Mouse (Mus musculus) left cerebral cortex, adult 18-20 months (tissue): ENCODE measurements around the gene A630001G21Rik. TPM values are rescaled to one million over a fixed set of nuclear protein-coding genes. Genes with fewer than 3 reads are reported as not detected.

Experiments
- DNase-seq, 2 experiments: peaks; one replicate each; pipeline ENCODE4 v3.0.0; 2021 to 2022; ENCODE audit warnings: low spot score in 2 of 2, mixed read lengths in 1 of 2
- total RNA-seq, 2 experiments: library from RNA; stranded (reverse); gene quantifications; 2 replicates each; pipeline ENCODE4 v1.2.3; 2021

A630001G21Rik gene
- total RNA-seq, 2 experiments from 2014 or later = 0.19 to 0.63 TPM

DNA sequence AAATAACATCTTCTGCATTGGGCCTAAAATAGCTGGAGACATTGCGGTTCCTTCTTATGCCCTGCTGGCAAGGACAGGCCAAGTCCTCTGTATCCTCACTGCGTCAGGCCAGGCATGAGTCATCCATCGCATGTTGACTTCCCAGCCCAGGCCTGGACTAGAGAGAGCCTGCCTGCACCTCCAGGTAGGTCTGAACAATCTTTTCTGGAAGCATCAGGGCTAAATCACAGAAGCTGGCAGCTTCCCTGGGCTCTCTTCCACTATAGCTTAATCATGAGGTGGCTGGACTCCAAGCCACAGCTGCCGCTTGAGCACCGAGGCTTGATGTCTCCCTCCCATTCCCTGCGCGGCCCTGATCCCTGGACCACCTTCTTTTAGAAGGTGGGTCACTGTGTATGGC is 3.3 kb downstream of the A630001G21Rik start:
- no peak for DNase-seq

DNA sequence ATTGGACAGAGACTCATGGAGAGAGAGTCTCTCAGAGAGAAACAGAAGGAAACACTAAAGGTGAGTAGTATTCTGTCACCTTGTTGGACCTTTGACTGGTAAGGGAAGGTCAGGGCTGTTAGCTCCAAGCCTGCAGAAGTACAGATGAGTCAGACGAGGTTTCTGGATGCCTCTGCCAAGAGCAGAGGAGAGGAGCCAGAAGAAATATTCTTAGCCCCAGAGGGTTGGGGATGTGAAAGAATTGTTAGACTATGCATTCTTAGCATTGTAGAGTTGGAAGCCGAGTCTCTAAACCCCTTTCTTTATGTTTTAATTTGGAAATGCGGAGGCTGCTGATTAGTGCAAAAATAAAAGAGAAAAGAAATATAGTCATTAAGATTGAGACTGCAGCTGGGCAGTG is 6.5 kb downstream of the A630001G21Rik start:
- no peak for DNase-seq

DNA sequence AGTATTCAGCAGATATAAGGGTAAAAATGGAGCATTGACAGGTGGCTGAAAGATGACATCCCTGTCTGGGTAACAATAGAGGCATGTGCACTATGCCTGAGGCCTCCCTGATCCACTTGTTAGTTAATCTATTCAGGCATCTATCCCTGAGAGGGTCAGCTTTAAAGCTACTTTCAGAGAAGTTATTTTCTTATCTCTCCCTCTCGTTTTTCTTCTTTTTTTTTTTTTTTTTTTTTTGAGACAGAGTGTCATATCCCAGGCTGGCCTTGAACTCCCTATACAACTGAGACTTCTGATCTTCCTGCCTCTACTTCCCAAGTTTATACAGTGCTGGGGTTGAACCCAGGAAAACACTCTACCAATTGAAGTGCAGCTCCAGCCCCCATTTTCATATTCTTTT is 10.7 kb downstream of the A630001G21Rik start:
- no peak for DNase-seq

DNA sequence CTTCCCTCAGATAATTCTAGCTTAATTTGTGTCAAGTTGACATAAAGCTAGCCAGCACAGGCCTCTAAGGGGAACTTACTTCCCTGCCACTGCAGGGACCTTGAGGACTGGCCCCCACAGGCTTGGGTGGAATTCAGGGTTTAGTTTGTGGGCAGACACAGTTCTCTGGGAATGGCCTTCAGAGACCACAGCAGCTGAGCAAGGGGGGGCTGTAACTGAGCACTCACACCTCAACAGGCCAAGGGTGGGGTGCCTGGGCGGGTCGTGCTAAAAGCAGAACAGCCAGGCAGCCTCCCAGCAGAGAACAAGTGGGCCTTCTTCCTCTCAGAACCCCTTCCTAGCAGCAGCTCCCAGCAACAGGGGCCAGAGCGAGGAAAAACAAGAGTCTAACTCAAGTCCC is 12.3 kb downstream of the A630001G21Rik start:
- DNase-seq = no peak

DNA sequence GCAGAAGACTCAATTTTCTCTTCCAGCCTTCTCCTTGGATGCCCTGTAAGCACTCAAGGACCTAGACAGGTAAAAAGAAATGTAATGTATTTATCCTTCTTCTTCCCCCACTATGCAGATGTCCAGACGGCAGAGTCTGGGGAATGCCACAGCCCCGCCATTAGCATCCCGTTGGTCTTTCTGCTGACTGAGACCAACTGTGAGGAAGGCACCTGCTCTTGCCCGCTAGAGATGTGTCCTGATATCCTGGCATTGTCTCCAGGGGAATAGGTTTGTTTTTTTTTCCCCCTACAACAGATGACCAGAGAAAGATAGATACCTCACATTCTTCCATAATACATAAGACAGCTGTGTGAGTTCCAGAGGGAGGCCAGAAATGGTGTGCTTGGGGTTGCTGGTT is 14.2 kb downstream of the A630001G21Rik start:
- no peak for DNase-seq

DNA sequence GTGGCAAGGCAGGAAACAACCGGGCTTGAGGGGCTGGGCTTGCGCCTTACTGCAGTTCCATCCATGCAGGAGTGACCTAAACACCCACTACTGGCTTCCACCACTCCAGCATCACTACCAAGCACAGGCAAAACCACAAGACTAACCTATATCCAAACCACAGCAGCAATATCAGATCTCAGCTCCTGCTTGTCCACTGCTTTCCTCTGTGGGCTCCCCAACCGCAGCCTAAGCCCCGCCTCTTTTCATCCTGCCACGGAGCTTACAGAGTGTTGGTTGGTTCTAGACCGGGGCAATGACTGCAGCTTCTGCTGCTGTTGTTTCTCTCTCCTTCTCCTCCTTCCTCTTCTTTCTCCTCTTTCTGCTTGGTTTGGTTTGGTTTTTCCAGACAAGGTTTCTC is 15.1 kb downstream of the A630001G21Rik start:
- DNase-seq = no peak

DNA sequence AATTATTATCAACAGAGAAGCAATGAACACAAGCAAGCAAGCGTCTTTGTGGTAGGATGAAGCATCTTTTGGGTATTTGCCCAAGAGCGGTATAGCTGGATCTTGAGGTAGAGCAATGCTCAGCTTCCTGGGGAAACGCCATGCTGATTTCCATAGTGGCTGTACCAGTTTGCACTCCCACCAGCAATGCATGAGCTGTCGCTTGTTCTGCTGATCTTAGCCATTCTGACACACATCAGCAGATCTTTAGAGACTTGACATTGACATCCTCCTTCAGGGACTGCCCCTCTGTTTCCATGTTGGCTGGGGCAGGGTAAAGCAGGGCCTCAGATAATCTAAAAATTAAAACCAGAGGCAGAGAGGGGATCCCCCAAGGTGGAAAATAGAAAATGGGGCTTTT is 16.8 kb downstream of the A630001G21Rik start:
- no peak for DNase-seq

DNA sequence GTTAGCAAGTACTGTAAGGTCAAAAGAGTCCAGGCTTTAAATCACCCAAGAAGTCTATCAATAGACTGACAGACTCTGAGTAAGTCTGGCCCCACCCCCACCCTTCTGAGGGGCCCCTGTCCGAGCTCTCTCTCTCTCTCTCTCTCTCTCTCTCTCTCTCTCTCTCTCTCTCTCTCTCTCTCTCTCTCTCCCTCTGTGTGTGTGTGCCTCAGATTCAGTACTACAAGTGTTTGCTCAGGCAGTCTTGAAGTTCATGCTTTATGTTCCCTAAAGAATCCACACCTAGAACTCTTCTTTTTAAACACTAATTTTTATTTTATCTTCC is 19.5 kb downstream of the A630001G21Rik start:
- DNase-seq = no peak

DNA sequence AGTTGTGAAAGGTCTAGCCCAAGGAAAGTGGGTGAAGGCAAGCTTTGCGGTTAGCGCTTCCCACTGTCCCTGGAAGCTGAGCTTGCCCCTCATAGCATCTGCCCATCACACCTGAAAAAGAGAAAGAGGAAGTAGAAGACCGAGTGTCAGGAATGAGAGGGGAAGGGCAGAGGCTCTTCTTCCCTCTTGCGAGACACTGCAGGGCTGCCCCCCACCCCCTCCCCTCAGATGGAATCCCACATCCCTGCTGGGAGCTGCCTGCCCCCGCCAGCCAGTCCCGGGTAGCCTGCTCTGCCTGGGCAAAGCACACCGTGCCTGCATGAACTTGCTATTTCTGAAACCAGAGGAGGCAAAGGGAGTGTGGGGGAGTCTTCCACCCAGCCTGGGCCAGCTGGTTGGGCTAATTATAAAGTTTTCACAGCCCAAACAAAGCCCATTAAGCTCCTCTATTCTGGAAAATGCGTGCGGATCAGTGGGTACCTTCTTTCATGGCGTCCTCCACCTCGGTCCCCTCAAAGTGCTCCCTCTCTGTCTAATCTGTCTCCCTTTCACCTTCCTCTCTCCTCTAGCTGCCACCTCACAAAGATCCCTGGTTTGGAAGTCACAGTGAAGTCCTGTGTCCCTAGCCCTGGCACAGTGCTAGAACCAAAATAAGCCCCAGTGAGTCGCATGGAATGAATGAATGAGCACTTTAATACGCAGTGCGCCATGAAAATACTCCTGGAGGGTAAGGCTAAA is 20.0 kb downstream of the A630001G21Rik start:
- DNase-seq = peak; percentile 23 to 52

DNA sequence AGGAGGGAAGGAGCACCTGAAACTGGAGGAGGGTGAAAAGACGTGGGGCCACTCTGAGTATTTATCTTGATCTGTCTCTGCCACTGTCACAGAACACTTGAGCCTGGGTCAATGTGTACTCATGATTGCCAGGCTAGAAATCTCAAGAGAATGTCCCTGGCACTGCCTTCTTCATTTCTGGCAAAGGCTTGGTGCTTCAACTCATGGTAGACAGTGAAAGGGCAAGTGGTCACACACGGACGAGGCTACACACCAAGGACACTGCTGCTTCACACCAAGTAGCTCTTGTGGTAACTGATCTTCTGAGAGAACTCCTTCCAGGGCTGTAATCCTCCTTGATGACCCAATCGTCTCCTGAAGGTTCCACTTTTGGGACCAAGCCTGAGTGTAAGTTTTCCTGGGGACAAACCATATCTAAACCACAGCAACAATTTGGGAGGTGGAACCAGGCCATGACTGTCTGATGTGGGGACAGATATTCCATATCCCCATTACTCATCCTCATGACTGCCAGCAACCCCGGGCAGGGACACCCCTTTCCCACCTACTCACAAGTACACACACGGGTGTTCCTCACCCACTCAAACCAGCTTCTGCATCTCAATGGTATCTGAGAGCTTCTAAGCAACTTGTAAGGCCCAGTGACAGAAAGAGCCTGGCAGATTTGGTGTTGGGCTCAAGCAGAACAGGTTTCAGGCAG is 20.8 kb downstream of the A630001G21Rik start:
- peak; percentile 22 to 27 for DNase-seq

DNA sequence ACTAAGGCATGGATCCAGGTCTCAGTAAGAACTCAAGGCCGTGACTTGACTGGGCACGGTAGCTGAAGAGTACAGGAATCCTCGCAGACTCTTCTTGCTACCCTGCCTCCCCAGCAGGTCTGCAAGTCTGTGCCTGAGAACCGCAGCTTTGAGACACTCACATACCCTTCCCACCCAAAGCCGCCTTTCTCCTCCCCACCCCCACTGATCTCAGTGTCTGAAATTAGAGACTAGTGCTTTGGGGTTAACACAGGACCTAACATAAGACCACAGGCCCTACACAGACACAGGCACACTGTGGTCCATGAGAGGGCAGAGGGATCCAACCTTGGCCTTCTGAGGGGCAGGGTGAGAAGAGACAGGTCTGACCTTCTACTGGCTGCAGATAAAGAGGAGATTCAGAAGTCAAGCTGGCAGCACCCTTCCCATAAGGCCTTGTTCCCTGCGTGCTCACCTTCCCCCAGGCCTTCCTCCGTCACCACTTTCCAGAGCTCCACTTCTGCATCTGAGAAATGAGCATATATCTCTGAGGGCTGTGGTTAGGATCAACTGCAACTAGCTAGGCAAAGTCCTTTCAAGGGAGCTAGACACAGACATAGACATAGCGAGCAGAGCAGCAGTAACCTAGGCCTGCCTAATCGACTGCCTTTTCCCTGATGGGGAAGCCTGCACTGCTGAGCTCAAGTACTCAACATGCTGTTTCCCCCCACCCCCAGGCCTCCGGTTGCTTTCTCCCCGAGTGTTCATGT is 26.3 kb downstream of the A630001G21Rik start:
- DNase-seq = no peak

DNA sequence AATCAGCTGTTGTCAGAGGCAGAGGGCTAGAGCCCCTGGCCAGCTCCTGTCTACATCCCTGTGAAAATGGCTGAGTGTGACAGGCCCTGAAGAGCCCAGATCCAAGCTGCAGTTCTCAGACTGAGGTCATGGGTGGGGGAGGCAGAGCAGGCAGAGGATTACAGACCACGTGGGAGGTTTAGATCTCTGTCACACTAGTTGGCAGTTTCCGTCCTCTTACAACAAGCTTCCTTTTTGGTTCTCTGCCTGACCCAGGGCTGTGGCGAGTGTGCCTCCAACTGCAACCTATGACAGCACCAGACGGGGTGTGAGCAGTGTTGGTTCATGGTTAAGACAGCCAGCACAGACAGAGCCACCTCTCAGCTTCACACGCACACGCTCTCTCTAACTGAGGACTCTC is 26.9 kb downstream of the A630001G21Rik start:
- DNase-seq = no peak

DNA sequence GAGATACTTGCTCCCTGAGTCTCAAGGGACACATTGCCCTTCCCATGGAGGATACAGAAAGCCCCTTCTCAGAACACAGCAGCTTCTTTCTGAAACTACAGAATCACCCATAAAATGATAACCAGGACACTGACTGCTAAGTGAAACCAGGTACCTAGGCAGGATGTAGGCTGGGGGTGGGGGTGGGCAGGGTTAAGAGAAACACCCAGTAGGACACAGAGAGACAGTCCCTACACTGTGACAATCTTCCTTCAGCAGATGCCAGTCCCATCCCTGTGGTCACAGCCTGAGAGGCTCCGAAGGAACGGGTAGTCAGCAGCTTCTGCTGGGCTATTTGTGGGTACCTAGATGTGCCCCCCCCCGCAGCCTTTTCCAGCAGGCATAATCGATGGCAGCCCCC is 27.8 kb downstream of the A630001G21Rik start:
- DNase-seq = no peak

DNA sequence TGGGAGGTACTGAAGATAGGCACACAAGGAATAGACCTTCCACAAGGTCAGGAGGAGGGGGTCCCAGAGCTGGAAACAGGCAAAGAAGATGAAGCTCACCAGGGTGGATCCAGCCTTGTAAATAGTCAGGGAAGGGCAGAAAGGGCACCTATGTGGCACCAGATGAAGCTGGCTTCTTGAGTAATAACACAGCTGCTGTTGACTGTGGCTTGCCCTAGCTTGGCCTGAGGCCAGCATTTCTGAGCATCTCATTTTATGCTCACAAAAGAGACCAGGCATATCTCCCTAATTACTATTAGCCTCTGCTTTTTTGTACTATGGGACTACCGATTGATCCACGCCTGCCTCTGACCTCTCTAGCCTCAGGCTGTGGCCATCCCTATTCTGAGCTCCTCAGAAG is 28.6 kb downstream of the A630001G21Rik start:
- DNase-seq = no peak

DNA sequence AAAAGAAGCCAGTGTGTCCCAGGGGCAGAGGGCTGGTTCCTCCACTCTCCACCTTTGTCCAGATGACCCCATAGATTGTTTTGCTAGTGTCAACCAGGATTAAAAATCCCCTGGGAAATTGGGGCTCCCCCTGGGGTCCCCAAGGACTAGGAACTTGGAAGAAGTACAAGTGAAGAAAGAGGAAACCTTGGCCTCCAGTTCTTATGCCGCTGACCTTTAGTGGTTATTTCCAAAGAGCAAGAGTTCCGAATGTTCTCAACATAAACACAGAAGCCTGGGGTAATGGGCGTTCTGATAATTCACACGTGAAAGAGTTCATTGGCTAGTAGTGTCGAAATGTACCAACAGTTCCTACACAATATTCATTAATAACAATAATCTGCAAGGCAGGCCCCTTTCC is 31.9 kb downstream of the A630001G21Rik start:
- no peak for DNase-seq

DNA sequence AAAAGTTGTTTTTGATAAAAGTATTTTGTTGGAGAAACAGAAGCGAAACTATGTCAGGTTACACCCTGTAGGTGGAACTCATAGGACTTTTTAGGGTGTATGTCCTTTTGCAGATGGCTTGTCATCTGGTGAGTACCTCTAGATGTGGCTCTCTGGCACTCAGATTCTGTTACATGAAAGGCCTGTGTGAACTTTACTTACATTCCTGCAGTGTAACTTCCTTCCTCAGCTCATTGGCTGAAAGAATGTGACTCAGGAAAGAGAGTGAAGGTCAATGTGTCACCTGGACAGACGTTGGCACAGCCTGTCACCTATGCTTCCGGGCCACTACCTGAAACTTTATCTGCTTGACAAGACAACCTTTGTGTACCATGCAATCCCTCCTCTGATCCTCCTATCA is 33.9 kb downstream of the A630001G21Rik start:
- no peak for DNase-seq

DNA sequence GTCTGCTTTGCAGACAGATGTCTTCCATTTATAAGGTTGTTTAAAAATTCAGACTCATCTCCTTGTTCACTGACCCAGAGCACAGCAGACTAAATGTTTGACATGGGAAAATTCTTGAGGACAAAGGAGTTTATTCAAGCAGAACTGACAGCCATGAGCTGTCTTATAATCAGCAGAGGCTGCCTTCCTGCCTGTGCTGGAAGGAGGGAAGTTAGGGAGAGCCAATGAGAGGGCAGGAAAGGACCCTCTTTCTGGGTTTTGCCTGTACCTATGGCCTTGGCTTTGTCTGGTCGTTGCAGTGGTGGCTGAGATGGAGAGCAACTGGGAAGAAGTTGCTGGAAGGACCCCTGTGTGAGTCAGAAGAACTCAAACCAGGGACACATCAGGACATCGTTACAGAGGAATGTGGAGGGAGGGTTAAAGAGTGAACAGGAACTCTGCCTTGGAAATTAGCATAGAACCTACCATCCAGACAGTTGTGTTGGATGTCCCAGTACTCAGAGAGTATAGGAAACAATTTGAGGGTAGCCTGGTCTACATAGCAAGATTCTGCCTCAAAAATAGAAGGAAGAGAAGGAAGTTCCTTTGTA is 35.4 kb downstream of the A630001G21Rik start:
- no peak for DNase-seq

DNA sequence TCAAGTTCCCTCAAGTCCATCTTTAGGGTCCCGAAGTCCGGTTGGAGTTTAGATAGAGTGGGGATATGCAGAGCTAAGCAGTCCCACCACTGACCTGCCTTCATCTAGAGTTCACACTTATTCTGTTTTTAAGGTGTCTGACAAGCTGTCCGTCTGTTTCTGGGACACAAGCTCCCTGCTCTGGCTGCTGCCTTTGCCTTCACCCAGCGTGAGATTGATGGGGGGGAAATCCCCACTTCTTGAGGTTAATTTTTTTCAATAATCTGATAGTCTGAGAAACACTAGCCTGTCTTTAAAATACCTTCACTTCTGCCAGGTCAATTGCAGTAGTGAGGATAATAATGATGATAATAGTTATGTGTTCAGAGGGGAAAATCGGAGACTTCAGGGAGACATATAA is 36.1 kb downstream of the A630001G21Rik start:
- no peak for DNase-seq

DNA sequence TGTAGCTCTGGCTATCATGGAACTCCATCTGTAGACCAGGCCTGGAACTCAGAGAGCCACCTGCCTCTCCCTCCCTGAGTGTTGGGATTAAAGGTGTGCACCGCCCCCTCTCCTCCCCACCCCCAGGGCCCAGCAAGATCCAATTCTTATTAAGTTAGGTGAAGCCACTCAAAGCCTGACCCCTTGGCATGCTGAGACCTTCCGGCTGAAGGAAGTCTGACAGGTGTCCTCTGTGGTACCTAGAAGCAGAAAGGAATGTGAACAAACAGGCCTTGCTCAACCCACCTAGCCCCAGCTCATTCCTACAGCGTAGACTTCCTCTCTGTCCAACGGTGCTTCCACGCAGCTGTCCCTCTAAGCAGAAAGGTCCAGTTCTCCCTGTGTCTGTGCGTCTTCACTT is 37.5 kb downstream of the A630001G21Rik start:
- DNase-seq = no peak

DNA sequence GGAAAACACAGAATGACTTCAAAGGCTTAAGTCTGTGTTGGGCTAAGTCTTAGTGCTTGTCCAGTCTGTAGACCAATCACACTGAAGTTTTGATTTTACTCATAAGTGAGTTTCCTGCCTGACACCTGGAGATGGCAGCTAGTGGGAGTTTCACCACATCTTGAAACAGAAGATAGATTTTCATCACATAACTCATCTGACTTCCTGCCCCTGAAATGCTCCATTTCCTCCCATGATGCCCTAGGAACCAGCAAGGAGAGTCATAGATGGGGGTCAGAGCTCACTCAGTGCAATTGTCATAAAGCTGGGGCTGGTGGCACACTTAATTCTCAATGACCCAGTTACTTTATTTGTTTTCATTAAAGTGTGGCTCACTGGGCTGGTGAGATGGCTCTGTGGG is 38.6 kb downstream of the A630001G21Rik start:
- no peak for DNase-seq

DNA sequence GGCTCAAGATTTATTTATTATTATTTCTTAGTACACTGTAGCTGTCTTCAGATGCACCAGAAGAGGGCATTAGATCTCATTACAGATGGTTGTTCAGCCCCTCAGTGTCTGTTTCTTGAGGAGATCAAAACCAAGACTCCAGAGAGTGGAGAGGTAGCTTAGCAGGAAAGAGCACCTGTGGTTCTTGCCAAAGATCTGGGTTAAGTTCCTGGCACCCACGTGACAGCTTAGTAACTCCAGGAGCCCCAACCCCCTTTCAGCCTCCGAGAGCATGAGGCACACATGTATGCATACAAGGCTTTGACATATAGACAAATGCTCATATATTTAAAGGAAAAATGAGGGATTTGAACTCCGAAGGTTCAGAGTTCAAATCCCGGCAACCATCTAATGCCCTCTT is 39.4 kb downstream of the A630001G21Rik start:
- no peak for DNase-seq
